Mouse (Mus musculus) hindlimb bud, embryonic 11.5 days (tissue): ENCODE measurements around the gene Fundc2.
A peak's percentile ranks its signal among the peaks of the same experiment; 100 is the strongest.

Experiments
- DNase-seq: peaks from one replicate; pipeline ENCODE4 v3.0.0-alpha.2; 2012; ENCODE audit warnings: low read depth, low spot score; ENCODE audit errors: extremely low spot score

Fundc2 gene

DNA sequence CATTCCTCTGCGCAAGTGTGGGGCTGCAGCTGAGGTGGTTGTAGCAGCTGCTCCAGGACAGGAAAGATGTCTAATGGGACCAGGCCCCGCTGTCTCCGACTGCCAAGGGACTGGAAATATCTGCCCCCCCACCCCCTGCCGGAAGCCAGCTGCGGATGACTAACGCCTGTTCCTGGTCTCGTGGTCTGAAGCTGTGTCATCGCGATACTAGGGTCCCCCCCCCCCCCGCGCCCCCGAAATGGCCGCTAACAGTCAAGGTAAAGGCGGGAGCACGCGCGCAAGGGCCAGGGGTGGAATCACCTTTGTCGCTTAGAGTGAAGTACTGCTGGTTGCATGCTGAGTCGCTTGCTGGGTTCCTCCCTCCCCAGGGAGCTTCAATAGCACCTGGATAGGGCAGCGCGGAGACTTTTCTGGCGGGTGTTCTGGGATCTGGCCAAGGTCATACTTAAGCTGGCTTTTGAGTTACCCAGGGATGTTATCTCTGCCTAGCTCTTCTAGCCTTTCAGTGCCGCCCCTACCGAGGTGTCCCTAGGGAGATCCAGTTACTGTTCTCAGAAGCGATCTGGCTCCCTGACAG, at the start of gene Fundc2, which contains the start of gene F8:
Gene Fundc2 (plus strand): TSS at position 205 of the 577 bp plus-strand sequence.
Gene F8 (minus strand): TSS at position 421 of the 577 bp plus-strand sequence.
- DNase-seq = peak; percentile 0

GRCm38 (mm10) chrX:75370197-75370596, 12.0 kb upstream of the Fundc2 start:
- no peak for DNase-seq

DNA sequence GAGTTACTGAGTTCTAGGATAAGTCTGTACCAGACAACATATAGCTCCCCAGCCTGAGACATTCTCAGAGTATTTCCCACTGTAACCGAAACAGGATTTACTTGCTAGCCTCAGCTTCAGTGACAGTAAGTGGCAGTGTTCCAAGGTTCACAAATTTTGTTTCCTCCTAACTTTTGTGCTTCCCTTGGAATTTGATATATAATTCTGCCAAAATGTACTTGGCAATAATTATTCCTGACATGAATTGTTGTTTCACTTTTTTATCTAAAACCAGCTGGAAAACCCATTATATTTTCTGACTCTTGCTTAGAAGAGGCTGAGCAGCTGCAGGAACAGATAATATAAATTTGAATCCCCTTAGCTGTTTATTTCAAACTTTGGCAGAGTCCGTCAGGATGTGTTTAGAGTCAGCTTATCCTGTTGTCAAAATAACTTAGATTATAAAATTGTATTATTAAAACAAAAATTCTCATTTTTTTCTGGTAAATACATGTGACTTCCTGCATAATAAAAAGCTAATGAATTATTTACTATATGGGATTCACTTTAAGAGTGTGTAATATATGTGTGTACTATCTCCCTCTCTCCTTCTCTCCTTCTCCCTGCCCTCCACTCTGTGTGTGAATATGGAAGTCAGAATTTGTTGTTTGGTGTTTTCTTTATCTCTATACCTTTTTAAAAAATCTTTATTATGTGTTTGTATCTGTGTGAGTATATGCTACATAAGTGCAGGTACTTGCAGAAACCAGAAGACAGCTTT, 9.4 kb upstream of the Fundc2 start:
- no peak for DNase-seq

DNA sequence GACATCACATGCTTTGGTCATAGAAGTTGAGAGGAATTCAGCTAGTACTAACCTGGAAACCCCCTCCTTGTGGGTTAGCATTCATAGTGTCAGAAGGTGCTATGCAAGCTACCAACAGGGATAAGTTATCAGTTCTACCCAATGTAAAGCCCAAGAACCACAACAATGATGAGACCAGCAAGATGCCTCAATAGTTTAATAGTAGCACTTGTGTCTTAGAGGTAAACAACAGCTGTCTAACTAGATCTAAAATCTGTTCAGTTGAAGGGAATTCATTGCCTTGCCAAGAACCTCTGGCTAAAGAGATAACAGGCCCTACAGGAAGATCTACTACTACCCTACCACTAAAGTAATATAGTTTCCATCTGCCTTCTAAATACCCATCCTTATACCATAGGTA, 5.4 kb upstream of the Fundc2 start:
- no peak for DNase-seq

- no peak for DNase-seq
Measured at GRCm38 (mm10) chrX:75381176-75381575, 1.0 kb upstream of the Fundc2 start.

- DNase-seq = no peak
Measured at GRCm38 (mm10) chrX:75381699-75382098, 500 bp upstream of the Fundc2 start.

- DNase-seq = no peak
Measured at GRCm38 (mm10) chrX:75399471-75399870, 17.3 kb downstream of the Fundc2 start.

- DNase-seq = no peak
Measured at GRCm38 (mm10) chrX:75402668-75403067, 20.5 kb downstream of the Fundc2 start.

DNA sequence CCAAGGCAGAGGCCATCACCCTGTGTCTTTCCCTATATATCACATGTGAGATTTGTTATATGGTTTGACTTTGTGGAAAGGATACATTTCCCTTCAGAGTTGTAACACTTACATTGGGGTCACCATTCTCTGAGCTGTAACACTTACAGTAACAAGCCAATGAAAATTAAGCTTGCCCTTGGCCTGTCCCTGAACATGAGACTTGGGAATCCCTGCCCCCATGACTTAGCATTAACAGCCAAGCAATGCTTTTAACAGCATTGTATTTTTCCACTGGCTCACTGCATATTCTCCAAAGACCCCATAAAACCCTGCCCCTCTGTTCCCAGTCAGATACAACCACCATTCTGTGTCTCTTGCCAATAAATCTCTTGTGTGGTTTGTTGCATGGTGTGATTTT, 21.2 kb downstream of the Fundc2 start:
- no peak for DNase-seq

- no peak for DNase-seq
Measured at GRCm38 (mm10) chrX:75409711-75410110, 27.5 kb downstream of the Fundc2 start.

DNA sequence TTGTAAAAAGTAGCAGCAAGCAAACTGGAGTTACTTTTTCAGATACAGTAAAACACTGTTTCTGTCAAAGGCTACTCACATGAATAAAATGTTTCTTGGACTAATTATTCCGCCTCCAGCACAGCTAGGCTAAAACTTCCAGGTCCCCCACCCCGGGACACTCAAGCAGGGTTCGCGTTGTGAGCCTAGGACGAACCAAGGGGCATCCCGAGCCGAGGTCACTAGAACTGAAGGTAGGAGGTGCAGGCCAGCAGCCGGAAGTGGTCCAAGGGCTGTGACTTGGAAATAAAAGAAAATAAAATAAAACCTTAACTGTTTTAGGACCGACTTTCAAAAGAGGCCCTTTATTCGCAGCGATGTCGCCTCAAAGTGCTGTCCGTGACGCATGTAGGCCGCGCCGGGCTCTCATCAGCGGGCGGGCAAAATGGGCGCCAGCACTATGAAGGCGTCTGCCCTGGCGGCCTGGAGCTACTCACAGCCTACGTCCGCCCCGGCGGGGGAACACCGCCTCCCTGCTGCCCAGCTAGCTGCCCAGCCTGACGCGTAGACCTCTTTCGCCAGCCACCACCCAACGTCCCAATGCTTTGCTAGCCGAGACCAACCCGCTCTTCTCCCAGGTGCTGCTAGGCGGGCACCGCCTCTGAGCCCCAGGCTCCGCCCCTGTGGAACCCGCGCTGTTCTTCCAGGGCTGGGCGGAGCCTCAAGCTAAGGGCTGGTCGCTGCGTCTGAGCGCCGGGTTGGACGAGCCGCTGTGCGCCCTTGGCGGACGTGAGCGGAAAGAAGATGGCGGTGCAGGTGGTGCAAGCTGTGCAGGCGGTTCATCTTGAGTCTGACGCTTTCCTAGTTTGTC, 34.0 kb downstream of the Fundc2 start, which contains the start of the genes Cmc4, Mtcp1 and Brcc3:
Gene Cmc4 (minus strand): TSS at position 649 of the 850 bp plus-strand sequence.
Gene Mtcp1 (minus strand): TSS at position 653 of the 850 bp plus-strand sequence.
Gene Brcc3 (plus strand): TSS at position 693 of the 850 bp plus-strand sequence.
- DNase-seq = peak; percentile 54
